Mouse (Mus musculus) erythroblast, embryonic 14.5 days (primary cell): ENCODE data around the gene Lyz1.
"Not testable (repeated sequence)": the region's sequence is repeated elsewhere in the genome, so short reads cannot be mapped to it uniquely, and the experiment has no call there.

Source experiments
- GATA1 ChIP-seq: IDR thresholded peaks from 2 replicates; pipeline ENCODE4 v1.6.1; 2012; ENCODE audit warnings: low read length, inconsistent platforms, mixed read lengths
- TAL1 ChIP-seq: IDR thresholded peaks from 3 replicates; pipeline ENCODE4 v1.6.1; 2012; ENCODE audit warnings: low read length, inconsistent platforms, mixed read lengths

GRCm38 (mm10) chr10:117289034-117289505 lies 3.6 kb downstream of the Lyz1 start:
- TF ChIP-seq TAL1, GATA1: not testable (repeated sequence)
